ENCODE assay signal across 27 mouse cellular contexts in the genomic region with DNA sequence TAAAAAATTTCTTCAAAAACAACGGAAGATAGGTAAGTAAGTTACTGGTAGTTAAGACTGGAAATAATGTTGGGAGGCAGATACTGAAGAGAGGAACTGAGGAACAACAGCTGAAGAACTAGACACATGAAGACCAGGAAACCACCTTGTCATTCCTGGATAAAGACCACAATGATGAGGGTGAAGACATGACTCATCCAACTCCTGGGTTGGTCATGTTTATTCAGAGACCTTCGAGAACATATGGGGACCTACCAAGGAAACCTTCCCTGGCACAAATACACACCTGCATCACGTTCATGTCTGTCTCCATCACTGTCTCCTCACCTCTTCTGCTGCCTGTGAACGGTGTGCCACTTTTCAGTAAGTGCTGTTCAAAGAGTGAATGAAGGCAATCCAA.
"Had no signal": no experiment of that assay in that cellular context is flagged by ENCODE, and none has a peak within 500 bp of the region (broad histone marks: within the 10 kb centered on the region; RNA-seq: fewer than 3 reads in every experiment).

No protein-coding gene starts in this region.

- H3K27me3 ChIP-seq: embryonic facial prominence, embryonic 12.5 days; embryonic facial prominence, embryonic 13.5 days; embryonic facial prominence, embryonic 15.5 days; forebrain, embryonic 12.5 days; forebrain, embryonic 13.5 days; forebrain, embryonic 15.5 days had no signal

- H3K4me2 ChIP-seq: embryonic facial prominence, embryonic 12.5 days; embryonic facial prominence, embryonic 13.5 days; embryonic facial prominence, embryonic 15.5 days; forebrain, embryonic 12.5 days; forebrain, embryonic 13.5 days; forebrain, embryonic 15.5 days had no signal

- H3K36me3 ChIP-seq: embryonic facial prominence, embryonic 10.5 days; embryonic facial prominence, embryonic 12.5 days; embryonic facial prominence, embryonic 15.5 days; forebrain, embryonic 10.5 days; forebrain, embryonic 12.5 days; forebrain, embryonic 15.5 days; heart, embryonic 10.5 days had no signal

- H3K9me3 ChIP-seq: embryonic facial prominence, embryonic 10.5 days; embryonic facial prominence, embryonic 12.5 days; embryonic facial prominence, embryonic 13.5 days; embryonic facial prominence, embryonic 15.5 days; forebrain, embryonic 10.5 days; forebrain, embryonic 12.5 days; forebrain, embryonic 13.5 days; forebrain, embryonic 15.5 days; heart, embryonic 10.5 days had no signal

- DNase-seq: cerebellum, adult 9-11 months; cerebellum, postnatal 10 days; cerebellum, postnatal 14 days; cerebellum, postnatal 25 days; cerebellum, postnatal 36 days; embryo, embryonic 11 days; forebrain, postnatal 0 days; gastrocnemius, adult 2 months; gastrocnemius, postnatal 10 days; gastrocnemius, postnatal 14 days; gastrocnemius, postnatal 25 days; gastrocnemius, postnatal 36 days; heart, adult 11 months; heart, adult 18-20 months; heart, adult 2 months had no signal

- ATAC-seq: forebrain, embryonic 13.5 days; forebrain, embryonic 14.5 days; forebrain, embryonic 15.5 days; forebrain, embryonic 16.5 days; forebrain, postnatal 0 days had no signal

- H3K4me1 ChIP-seq: embryonic facial prominence, embryonic 10.5 days; embryonic facial prominence, embryonic 12.5 days; embryonic facial prominence, embryonic 13.5 days; embryonic facial prominence, embryonic 15.5 days; forebrain, embryonic 12.5 days; forebrain, embryonic 13.5 days; forebrain, embryonic 15.5 days had no signal

- H3K9ac ChIP-seq: embryonic facial prominence, embryonic 12.5 days; embryonic facial prominence, embryonic 13.5 days; embryonic facial prominence, embryonic 15.5 days; forebrain, embryonic 12.5 days; forebrain, embryonic 13.5 days; forebrain, embryonic 15.5 days; forebrain, postnatal 0 days had no signal

- H3K27ac ChIP-seq: embryonic facial prominence, embryonic 10.5 days; embryonic facial prominence, embryonic 12.5 days; embryonic facial prominence, embryonic 13.5 days; embryonic facial prominence, embryonic 15.5 days; forebrain, embryonic 10.5 days; forebrain, embryonic 12.5 days; forebrain, embryonic 13.5 days; forebrain, embryonic 15.5 days; gastrocnemius, adult 2 months; heart, adult 2 months; heart, embryonic 10.5 days had no signal

- H3K4me3 ChIP-seq: embryonic facial prominence, embryonic 10.5 days; embryonic facial prominence, embryonic 12.5 days; embryonic facial prominence, embryonic 13.5 days; embryonic facial prominence, embryonic 15.5 days; erythroblast, embryonic 14.5 days; forebrain, embryonic 10.5 days; forebrain, embryonic 12.5 days; forebrain, embryonic 13.5 days; forebrain, embryonic 15.5 days; gastrocnemius, adult 2 months; heart, adult 2 months; heart, embryonic 10.5 days had no signal
